Mouse (Mus musculus): ENCODE measurements around the gene Tmem51.
A peak's percentile ranks its signal among the peaks of the same experiment; 100 is the strongest.
"Not testable (repeated sequence)": the region's sequence is repeated elsewhere in the genome, so short reads cannot be mapped to it uniquely, and the experiment has no call there.

The Tmem51 gene

GRCm38 (mm10) chr4:142014659-142015608 is 69.2 kb downstream of the Tmem51 start, which contains the start of gene Fhad1:
Fhad1 (minus strand) TSS chr4:142015082.
- DNase-seq = peak; percentile 80

DNA sequence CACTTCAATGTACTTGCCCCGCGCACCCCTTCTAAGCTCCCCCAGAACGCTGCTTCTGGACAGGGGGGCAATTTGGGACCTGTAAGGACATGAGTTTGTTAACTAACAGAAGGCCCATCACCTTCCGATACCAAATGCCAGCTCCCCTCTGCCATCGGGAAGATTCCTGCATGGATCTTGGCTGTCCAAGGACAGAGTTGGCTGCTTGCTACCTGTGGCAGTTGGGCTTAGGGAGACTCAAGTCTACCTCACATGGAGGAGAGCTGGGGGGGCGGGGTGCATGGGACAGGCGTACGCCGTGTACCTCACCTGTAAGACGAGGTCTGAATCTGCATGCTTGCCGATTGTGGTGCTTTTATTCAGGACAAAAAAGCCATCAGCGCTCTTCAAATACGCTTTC is 72.9 kb downstream of the Tmem51 start:
- no peak for DNase-seq

GRCm38 (mm10) chr4:142010441-142010840 is 73.7 kb downstream of the Tmem51 start:
- no peak for DNase-seq

- no peak for DNase-seq
These were observed 75.9 kb downstream of the Tmem51 start for GRCm38 (mm10) chr4:142008206-142008605.

DNA sequence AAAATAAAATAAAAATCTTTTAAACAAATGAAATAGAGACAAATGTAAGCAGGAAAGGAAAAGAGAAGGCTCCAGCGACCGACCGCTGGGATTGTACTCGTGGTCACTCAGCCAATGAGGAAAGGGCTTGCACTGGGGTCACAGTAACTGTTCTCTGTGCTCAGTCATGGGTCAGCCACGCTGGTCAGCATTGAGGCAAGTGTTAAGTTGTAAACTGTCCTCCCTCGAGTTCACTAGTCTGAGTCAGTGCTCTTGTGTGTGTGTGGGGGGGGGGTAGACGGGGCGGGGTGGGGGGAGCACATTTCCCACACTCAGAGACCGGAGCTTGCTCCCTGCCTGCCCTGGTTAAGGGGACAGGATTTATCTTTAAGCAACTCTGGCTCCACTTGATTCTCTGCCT is 83.5 kb downstream of the Tmem51 start:
- no peak for DNase-seq

DNA sequence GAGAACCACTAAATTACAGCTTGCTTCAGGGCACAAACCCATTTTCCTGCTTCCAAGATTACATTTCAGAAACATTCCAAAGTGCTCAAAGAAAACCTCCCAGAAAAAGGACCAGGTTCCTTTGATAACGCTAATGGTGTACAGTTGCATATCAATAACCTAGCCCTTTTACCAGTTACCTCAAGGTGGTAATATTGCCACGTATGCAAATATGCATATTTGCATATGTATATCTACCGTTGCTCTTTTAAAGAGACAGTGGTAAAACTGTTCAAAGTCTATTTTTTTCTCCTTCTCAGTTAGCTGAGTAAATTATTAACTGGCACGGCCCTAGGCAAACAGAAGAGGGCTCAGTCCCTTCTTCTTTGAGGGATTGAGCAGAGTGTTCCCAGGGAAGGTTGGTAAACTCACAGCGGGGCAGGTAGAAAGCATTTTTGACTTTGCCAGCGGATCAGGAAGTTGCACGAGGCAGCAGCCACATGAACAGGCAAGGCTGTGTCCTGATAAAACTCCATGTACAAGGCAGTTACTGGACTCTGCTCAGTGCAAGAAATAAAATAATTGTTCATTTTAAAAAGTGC is 84.5 kb downstream of the Tmem51 start:
- DNase-seq = no peak

- no peak for DNase-seq
These were observed 85.8 kb downstream of the Tmem51 start for GRCm38 (mm10) chr4:141998282-141998821.

DNA sequence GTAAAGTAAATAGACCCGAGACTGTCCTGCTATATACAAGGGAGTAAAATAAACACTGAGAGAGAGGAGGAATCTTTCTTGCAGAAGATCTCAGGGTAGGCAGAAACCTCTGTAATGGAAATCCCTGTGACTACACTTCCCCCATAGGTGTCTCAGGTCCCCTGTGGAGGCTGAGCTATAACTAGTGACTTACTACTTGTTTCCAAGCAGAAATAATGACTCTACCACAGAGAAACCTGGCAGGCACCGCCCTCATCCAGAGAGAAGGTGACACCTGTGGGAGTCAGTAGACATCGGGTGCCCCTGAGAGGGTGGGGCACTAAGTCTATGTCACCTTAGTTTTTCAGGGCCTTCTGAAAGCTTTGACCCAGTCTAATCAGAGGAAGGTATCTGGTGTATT is 87.2 kb downstream of the Tmem51 start:
- DNase-seq = no peak

GRCm38 (mm10) chr4:141996086-141996485 is 88.0 kb downstream of the Tmem51 start:
- no peak for DNase-seq

- DNase-seq = not testable (repeated sequence)
These were observed 90.0 kb downstream of the Tmem51 start for GRCm38 (mm10) chr4:141994062-141994471.

DNA sequence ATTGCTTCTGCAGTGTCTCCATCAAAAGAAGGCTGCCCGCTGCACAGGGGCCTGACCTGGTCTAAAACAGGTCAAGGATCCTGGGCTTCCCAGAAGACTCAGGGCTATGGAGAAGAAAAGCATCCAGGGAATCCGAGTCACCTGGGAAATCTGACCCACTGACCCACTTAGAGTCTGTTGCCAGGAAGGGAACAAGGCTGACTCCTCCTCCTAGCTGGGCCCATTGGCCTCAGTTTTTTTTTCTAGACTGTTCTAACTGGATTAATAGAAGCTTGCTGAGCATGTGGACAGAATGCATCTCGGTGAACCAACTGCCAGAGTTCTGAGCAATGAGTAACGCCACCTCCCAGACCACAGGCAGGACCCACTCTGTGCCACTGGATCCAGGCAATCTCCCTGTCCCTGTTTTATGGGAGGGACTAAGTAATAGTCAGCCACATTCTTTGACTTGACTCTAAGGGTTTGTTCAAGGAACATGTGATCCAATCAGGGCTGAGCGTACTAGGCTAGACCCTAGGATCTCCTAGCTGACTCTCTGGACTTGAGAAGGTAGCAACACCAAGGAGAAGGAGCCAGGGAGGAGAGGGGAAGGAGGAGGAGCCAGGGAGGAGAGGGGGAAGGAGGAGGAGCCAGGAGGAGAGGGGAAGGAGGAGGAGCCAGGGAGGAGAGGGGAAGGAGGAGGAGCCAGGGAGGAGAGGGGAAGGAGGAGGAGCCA is 90.6 kb downstream of the Tmem51 start:
- DNase-seq = no peak

DNA sequence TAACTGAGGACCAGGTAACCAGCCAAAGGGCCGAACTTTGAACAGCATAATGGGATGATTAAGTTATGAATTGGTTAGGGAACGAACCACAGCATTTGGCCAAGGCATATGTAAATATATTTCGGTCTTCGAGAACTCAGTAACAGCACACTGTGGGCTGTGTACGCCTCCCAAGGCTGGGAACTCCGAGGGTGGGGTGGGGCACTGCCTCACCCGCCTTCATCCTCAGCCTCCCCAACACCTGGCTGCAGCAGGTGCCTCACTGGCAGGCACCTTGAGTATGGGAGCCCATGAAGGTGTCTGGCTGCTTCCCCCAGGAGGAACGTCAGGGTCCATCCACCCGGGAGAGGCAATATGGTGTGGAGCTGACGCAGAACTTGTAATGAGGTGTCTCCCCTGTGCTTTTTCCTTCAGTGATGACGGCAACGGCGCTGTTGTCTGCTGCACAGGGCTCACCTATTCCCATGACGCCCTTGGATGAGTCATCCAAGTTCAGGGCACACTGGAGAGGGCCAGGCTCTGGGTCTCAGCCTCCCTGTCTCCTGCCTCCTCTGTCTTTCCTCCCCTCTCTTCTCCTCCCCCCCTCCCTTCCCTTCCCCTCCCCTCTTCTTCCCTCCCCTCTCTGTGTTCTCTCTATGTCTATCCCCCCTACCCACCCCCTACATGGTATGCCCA is 91.4 kb downstream of the Tmem51 start:
- DNase-seq = no peak

GRCm38 (mm10) chr4:141988178-141988577 is 95.9 kb downstream of the Tmem51 start:
- DNase-seq = no peak

GRCm38 (mm10) chr4:141983689-141984088 is 100.4 kb downstream of the Tmem51 start:
- no peak for DNase-seq

DNA sequence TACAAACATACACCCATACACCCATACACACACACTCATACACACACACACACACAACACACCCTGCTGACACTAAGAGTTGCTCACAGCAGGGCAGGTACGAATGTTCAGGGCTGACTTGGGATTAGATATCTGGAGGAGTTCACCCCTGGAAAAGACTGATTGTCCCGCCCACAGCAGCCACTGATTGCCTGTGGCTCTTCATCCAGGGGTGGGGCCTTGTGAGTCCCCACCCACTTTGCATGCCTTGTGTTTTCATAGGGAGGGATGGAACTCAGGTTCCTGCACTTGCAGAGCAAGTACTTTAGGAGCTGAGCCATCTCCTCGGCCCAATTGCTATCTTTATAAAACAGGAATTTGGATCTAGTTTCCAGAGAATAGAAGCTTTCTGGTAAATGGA is 102.6 kb downstream of the Tmem51 start:
- DNase-seq = no peak

Data from cerebellum, adult 9-10 months (tissue).